Mouse (Mus musculus) cortical plate, adult 2 months (tissue): ENCODE results near the gene Rnd2. TPM values are rescaled to one million over a fixed set of nuclear protein-coding genes. Genes with fewer than 3 reads are reported as not detected.

Experiments used
- H3K27ac ChIP-seq: fragments of 200-500 bp; 2 replicates; pipeline ENCODE4 v1.5.1; 2012; ENCODE audit warnings: low read length, control low read depth, inconsistent platforms; ENCODE audit not compliant: insufficient read depth
- H3K4me1 ChIP-seq: fragments of 200-500 bp; 2 replicates; pipeline ENCODE4 v1.6.1; 2011; ENCODE audit warnings: low read length; ENCODE audit not compliant: control insufficient read depth, insufficient read depth
- H3K4me3 ChIP-seq: fragments of 200-500 bp; 2 replicates; pipeline ENCODE4 v1.5.1; 2011; ENCODE audit warnings: mild to moderate bottlenecking, low read length, control low read depth; ENCODE audit not compliant: insufficient read depth
- CTCF ChIP-seq: fragments of 200-500 bp; IDR thresholded peaks from 2 replicates; pipeline ENCODE4 v1.5.1; 2011; ENCODE audit warnings: mild to moderate bottlenecking, control low read depth, low read length; ENCODE audit not compliant: insufficient read depth; ENCODE audit errors: extremely low read depth
- POLR2A ChIP-seq: fragments of 200-500 bp; IDR thresholded peaks from 2 replicates; pipeline ENCODE4 v1.6.1; 2011; ENCODE audit warnings: mild to moderate bottlenecking, low read length, control low read depth; ENCODE audit not compliant: insufficient read depth; ENCODE audit errors: extremely low read depth
- polyA plus RNA-seq: library from polyadenylated mRNA; depleted of rRNA; stranded (reverse); fragments of >200 nt; gene quantifications from 2 replicates; pipeline ENCODE4 v1.2.3, GENCODE M21; 2012

The Rnd2 gene
- polyA plus RNA-seq, 1 experiment = 179 TPM

DNA sequence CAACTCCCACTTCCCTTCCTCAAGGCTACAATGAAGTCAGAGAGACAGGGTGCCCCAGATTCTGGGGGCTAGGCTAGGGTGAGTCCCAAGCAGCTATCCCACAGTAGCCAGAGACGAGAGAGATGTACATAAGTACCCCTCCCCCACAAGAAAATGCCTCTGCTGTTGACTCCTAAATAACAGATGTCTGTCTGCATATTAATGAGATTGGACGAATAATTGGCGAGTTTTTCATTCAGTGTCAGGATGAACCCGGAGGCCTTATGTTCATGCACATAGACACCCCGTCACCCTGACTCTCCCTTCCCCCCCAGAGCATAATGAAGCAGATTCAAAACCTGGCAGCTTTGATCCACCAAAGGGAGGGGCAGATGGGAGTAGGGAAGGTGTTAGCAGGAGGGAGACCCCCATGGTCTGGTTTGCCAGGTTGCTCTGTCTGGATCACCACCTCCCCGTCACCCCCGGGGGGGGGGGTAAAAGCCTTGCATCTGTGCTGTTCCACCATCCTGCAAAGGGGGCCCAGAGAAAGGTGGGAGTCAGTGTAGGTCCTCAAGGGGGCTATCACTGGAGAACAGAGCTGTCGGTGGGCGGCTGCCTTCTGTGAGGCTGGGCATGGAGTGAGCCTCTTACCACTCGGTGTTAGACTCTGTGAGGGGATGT, 12.9 kb downstream of the Rnd2 start:
- no peak overlapping the region for H3K27ac ChIP-seq
- H3K4me3 ChIP-seq = no peak overlapping the region
- TF ChIP-seq CTCF = no peak
- no peak for TF ChIP-seq POLR2A
- H3K4me1 ChIP-seq = no peaks in the 10 kb centered on the region

- TF ChIP-seq CTCF (no peak), POLR2A (no peak)
- Histone ChIP-seq H3K4me3 (no peak overlapping the region), H3K27ac (no peak overlapping the region), H3K4me1 (no peaks in the 10 kb centered on the region)
Measured at GRCm38 (mm10) chr11:101479171-101479635, 14.4 kb downstream of the Rnd2 start.

GRCm38 (mm10) chr11:101480912-101481311, 16.1 kb downstream of the Rnd2 start:
- Histone ChIP-seq H3K4me3 (no peak overlapping the region), H3K4me1 (no peaks in the 10 kb centered on the region), H3K27ac (no peak overlapping the region)
- TF ChIP-seq CTCF (no peak), POLR2A (no peak)

DNA sequence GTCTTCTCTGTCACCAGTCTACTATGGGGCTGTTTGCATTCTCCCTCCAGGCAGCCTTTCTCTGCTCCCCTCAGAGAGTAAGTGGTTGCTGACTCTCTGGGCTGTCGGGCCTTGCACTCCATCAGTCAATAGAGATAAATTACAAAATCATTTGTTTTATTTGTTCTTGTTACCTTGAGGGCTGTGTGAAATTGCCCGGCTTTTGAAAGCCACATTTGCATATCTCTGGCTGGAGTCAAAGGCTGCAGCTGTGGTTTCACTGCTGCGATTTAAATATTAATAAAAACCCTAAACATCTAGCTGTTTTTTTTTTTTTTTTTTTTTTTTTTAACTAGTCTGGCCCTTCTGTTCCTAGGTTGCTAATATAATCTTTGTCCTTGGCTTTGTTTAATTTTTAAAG, 19.0 kb downstream of the Rnd2 start:
- TF ChIP-seq POLR2A (no peak), CTCF (no peak)
- no peak overlapping the region for H3K4me3 ChIP-seq
- no peak overlapping the region for H3K27ac ChIP-seq
- no peaks in the 10 kb centered on the region for H3K4me1 ChIP-seq

DNA sequence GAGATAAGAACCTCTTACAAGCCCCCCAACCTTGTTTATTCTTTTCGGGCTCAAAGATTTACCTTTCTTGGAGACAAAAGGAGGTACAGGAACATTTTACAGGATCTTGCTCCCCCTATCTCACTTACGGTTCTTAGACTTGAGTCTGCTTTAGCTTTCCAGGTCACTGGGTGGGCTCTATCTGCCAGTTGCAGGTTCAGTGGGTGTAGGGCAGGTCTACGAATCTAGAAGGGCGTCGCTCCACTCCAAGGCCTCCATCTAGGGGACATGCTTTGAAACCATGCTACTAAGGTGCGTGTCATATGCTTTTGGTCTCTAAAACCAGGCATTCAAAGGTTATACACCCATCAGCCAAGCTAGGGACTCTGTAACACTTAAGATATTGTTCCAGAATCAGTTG, 19.4 kb downstream of the Rnd2 start:
- no peaks in the 10 kb centered on the region for H3K4me1 ChIP-seq
- no peak overlapping the region for H3K4me3 ChIP-seq
- TF ChIP-seq CTCF = no peak
- no peak for TF ChIP-seq POLR2A
- no peak overlapping the region for H3K27ac ChIP-seq

DNA sequence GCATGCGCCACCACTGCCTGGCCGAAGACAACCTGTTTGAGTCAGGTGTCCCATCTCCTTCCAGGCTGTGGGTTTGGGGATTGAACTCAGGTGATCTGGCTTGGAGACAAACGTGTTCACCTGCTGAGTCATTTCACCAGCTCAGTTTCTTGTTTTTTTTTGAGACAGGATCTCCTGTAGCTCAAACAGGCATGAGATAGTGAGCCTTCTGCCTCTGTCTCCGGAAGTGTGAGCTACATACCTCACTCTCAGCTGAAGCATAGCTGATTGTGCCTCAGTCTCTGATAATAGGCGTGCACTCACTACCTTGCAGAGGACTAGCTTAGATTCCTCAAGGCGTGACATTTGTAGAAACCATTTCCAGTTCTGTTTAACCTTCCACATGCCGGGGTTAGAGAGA, 20.0 kb downstream of the Rnd2 start:
- TF ChIP-seq POLR2A (no peak), CTCF (no peak)
- Histone ChIP-seq H3K4me3 (no peak overlapping the region), H3K27ac (no peak overlapping the region), H3K4me1 (no peaks in the 10 kb centered on the region)

GRCm38 (mm10) chr11:101485509-101486028, 20.8 kb downstream of the Rnd2 start:
- H3K27ac ChIP-seq = no peak overlapping the region

GRCm38 (mm10) chr11:101486126-101486525, 21.3 kb downstream of the Rnd2 start:
- TF ChIP-seq CTCF (no peak), POLR2A (no peak)
- Histone ChIP-seq H3K27ac (no peak overlapping the region), H3K4me3 (no peak overlapping the region), H3K4me1 (no peaks in the 10 kb centered on the region)

More at GRCm38 (mm10) chr11:101485509-101486028, 20.8 kb downstream of the Rnd2 start:
- TF ChIP-seq CTCF (no peak), POLR2A (no peak)
- Histone ChIP-seq H3K4me1 (no peaks in the 10 kb centered on the region), H3K4me3 (no peak overlapping the region)

DNA sequence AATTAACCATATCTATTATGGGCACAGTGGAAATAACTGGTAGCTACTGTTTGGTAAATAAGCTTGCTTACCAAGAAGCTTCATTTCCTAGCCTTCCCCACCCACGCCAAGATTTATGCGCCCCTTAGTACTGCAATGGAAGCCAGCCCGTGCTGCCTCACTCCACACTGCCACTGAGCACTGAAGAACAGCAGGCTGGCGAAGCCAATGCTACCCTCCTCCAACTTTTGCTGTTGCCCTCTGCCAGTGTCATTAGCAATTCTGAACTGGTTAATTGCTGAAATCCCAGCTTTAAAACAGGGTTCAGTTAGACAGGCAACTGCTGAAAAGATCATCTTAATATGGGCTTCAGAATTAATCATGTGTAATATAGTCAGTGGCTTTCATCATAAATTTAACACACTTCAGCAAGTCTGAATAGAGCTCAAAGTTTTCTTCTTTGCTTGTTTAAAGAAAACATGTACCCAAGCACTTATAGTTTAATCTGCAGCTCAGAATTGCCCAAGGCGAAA, 41.5 kb downstream of the Rnd2 start:
- no peak for TF ChIP-seq POLR2A
- TF ChIP-seq CTCF = no peak
- Histone ChIP-seq H3K27ac (no peak overlapping the region), H3K4me1 (no peaks in the 10 kb centered on the region), H3K4me3 (no peak overlapping the region)

DNA sequence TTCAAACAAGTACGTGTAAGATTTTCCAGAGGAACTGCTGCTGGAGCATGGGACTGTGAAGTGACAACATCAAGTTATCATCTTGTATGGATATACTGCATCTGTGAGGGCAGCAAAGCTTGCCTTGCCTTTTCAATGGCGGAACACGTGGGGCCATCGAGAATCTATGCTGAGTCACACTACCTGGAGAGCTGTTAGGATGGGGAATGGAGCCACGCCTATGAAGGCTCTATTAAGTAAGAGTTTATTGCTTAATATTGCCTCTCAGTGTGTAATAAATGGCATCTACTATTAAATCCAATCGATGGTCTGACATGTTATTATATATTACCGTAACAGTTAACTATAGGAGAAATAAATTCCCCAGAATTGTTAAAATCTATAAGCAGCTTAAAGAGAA, 42.3 kb downstream of the Rnd2 start:
- Histone ChIP-seq H3K4me1 (no peaks in the 10 kb centered on the region), H3K27ac (no peak overlapping the region), H3K4me3 (no peak overlapping the region)
- no peak for TF ChIP-seq CTCF
- no peak for TF ChIP-seq POLR2A
